In genomic region chr1:36552506-36552905, GRCm38 (mm10) we compare ENCODE assay signal across 30 mouse cellular contexts. TPM values are rescaled to one million over a fixed set of nuclear protein-coding genes. Genes with fewer than 3 reads are reported as not detected.
A peak's percentile ranks its signal among the peaks of the same experiment; 100 is the strongest.
DNase-seq lines count a peak whose midpoint lies in the region; ATAC-seq lines count a peak whose summit lies in the region.
"Had no signal": no experiment of that assay in that cellular context is flagged by ENCODE, and none has a peak within 500 bp of the region (broad histone marks: within the 10 kb centered on the region; RNA-seq: fewer than 3 reads in every experiment).

No protein-coding gene starts in this region.

- peak overlapping the region; percentile 38 for H3K27ac ChIP-seq in kidney, embryonic 15.5 days
- H3K27ac ChIP-seq: embryonic facial prominence, embryonic 12.5 days; heart, embryonic 10.5 days; hindbrain, embryonic 10.5 days; liver, embryonic 13.5 days; midbrain, embryonic 13.5 days; neural tube, embryonic 13.5 days had no signal

- DNase-seq in cerebellum, postnatal 4 days (ENCODE audit: low spot score in 2 of 2): no peak
- DNase-seq in kidney, postnatal 36 days: no peak
- DNase-seq in cerebellum, adult 11-12 months: peak; percentile 91
- peak; percentile 80 to 87 for DNase-seq in cerebellum, postnatal 10 days
- no peak for DNase-seq in adrenal gland, adult 18-20 months (ENCODE audit: low spot score in 2 of 2)
- DNase-seq: adrenal gland, postnatal 36 days; forebrain, postnatal 0 days; kidney, adult 18-20 months; kidney, postnatal 14 days; liver, embryonic 13.5 days; lung, embryonic 14.5 days; retina, postnatal 1 day; right cerebral cortex, postnatal 25 days; thymus, postnatal 25 days had no signal

- no peaks in the 10 kb centered on the region for H3K9me3 ChIP-seq in kidney, embryonic 15.5 days (replicated peaks)
- H3K9me3 ChIP-seq: embryonic facial prominence, embryonic 12.5 days; heart, embryonic 10.5 days; hindbrain, embryonic 10.5 days; liver, embryonic 13.5 days; midbrain, embryonic 13.5 days; neural tube, embryonic 13.5 days had no signal

- peaks cover 76% of the 10 kb centered on the region for H3K36me3 ChIP-seq in kidney, embryonic 15.5 days

- no peak overlapping the region for H3K4me2 ChIP-seq in kidney, embryonic 15.5 days
- H3K4me2 ChIP-seq: embryonic facial prominence, embryonic 12.5 days; liver, embryonic 13.5 days; lung, embryonic 14.5 days; midbrain, embryonic 13.5 days; neural tube, embryonic 13.5 days had no signal

- H3K9ac ChIP-seq in kidney, embryonic 15.5 days: 0 out of 2 replicates have a peak overlapping the region, but pooled peaks have one; percentile 9
- H3K9ac ChIP-seq: embryonic facial prominence, embryonic 12.5 days; forebrain, postnatal 0 days; liver, embryonic 13.5 days; lung, embryonic 14.5 days; midbrain, embryonic 13.5 days had no signal

- H3K27me3 ChIP-seq in kidney, embryonic 15.5 days: no peaks in the 10 kb centered on the region
- H3K27me3 ChIP-seq: embryonic facial prominence, embryonic 12.5 days; midbrain, embryonic 13.5 days; neural tube, embryonic 13.5 days had no signal

- ATAC-seq in cerebellum, adult (ENCODE audit: insufficient number of reproducible peaks, low FRiP score, low TSS enrichment): peak; percentile 7; the same call in 1 of the 2 replicates
- no peak for ATAC-seq in kidney, embryonic 15.5 days (replicated peaks; ENCODE audit: low FRiP score)
- no peak for ATAC-seq in megakaryocyte-erythroid progenitor cell, adult 5-6 weeks (replicated peaks; ENCODE audit: low FRiP score, low TSS enrichment, poor library complexity, severe bottlenecking)
- ATAC-seq: forebrain, postnatal 0 days; inflammation-experienced regulatory T-cells, adult 6 months; midbrain, embryonic 13.5 days had no signal

- WGBS in kidney, embryonic 15.5 days: 72% methylated on average over 16 of the region's 16 CpGs

- H3K4me1 ChIP-seq in kidney, embryonic 15.5 days: peaks cover 79% of the 10 kb centered on the region

- H3K4me3 ChIP-seq in kidney, embryonic 15.5 days (replicated peaks): no peak overlapping the region
- H3K4me3 ChIP-seq: embryonic facial prominence, embryonic 12.5 days; heart, embryonic 10.5 days; hindbrain, embryonic 10.5 days; liver, embryonic 13.5 days; midbrain, embryonic 13.5 days; myocyte; neural tube, embryonic 13.5 days had no signal

RNA-seq across cellular contexts. Expression of gene Ankrd39, which starts 5.3 kb away (rescaled TPM):
- 26.2 and 26.3 TPM in 2 replicates for polyA plus RNA-seq in kidney, embryonic 15.5 days (2015; fragmentation: Nextera tagmentation; extraction: Ambion mirVana)
- total RNA-seq in megakaryocyte-erythroid progenitor cell, adult 5-6 weeks (2014; fragmentation: Nextera tagmentation): 7.7 and 9.3 TPM in 2 replicates
- 3.1 and 4.0 TPM in 2 replicates for total RNA-seq in megakaryocyte-erythroid progenitor cell, adult 5-6 weeks (2017)
- 10 to 100 TPM; 11.0 to 11.1 TPM for total RNA-seq in adrenal gland, adult 18-20 months (2021)

RNA-seq across cellular contexts. Expression of gene Sema4c, which starts 5.6 kb away (rescaled TPM):
- polyA plus RNA-seq in kidney, embryonic 15.5 days (2015; fragmentation: Nextera tagmentation; extraction: Ambion mirVana): 19.3 and 23.3 TPM in 2 replicates
- total RNA-seq in megakaryocyte-erythroid progenitor cell, adult 5-6 weeks (2014; fragmentation: Nextera tagmentation): 0.17 and 1.6 TPM in 2 replicates
- total RNA-seq in megakaryocyte-erythroid progenitor cell, adult 5-6 weeks (2017): 0.50 and 0.70 TPM in 2 replicates
- total RNA-seq in adrenal gland, adult 18-20 months (2021): 10 to 100 TPM; 13.7 to 15.8 TPM

RNA-seq across cellular contexts. Expression of gene Gm42417, which starts 13.3 kb away (rescaled TPM):
- polyA plus RNA-seq in kidney, embryonic 15.5 days (2015; fragmentation: Nextera tagmentation; extraction: Ambion mirVana): 0.32 and 0.75 TPM in 2 replicates
- total RNA-seq in megakaryocyte-erythroid progenitor cell, adult 5-6 weeks (2014; fragmentation: Nextera tagmentation): 2.4 TPM in 1 of 2 replicates, not detected in the other
- total RNA-seq in megakaryocyte-erythroid progenitor cell, adult 5-6 weeks (2017): 0.61 TPM in 1 of 2 replicates, not detected in the other
- total RNA-seq in adrenal gland, adult 18-20 months (2021): not detected
- total RNA-seq: left cerebral cortex, postnatal 25 days; megakaryocyte, adult 5-6 weeks had no signal
- polyA plus RNA-seq: forebrain, embryonic 11.5 days; heart, postnatal 0 days; liver, embryonic 13.5 days; lung, embryonic 14.5 days; midbrain, embryonic 13.5 days; spleen, adult 2 months; stomach, embryonic 14.5 days had no signal

RNA-seq across cellular contexts. Expression of gene Ankrd23, which starts 15.8 kb away (rescaled TPM):
- polyA plus RNA-seq in kidney, embryonic 15.5 days (2015; fragmentation: Nextera tagmentation; extraction: Ambion mirVana): 21.8 and 22.1 TPM in 2 replicates
- 2.5 and 10.5 TPM in 2 replicates for total RNA-seq in megakaryocyte-erythroid progenitor cell, adult 5-6 weeks (2014; fragmentation: Nextera tagmentation)
- 0.30 and 8.3 TPM in 2 replicates for total RNA-seq in megakaryocyte-erythroid progenitor cell, adult 5-6 weeks (2017)
- 10 to 100 TPM; 10.3 to 10.6 TPM for total RNA-seq in adrenal gland, adult 18-20 months (2021)

RNA-seq across cellular contexts. Expression of gene Cnnm3, which starts 40.8 kb away (rescaled TPM):
- 3.7 and 4.0 TPM in 2 replicates for polyA plus RNA-seq in kidney, embryonic 15.5 days (2015; fragmentation: Nextera tagmentation; extraction: Ambion mirVana)
- 12.6 and 15.9 TPM in 2 replicates for total RNA-seq in megakaryocyte-erythroid progenitor cell, adult 5-6 weeks (2014; fragmentation: Nextera tagmentation)
- total RNA-seq in megakaryocyte-erythroid progenitor cell, adult 5-6 weeks (2017): 8.3 and 8.8 TPM in 2 replicates
- 10 to 100 TPM; 20.8 to 28.9 TPM for total RNA-seq in adrenal gland, adult 18-20 months (2021)

Comparison
In these comparisons a context has a peak if more than half of its experiments do, and no peak if none do; other contexts are left out.
1. DNase-seq: peak in cerebellum, adult 11-12 months (single experiment) and cerebellum, postnatal 10 days (2 of 2); none in cerebellum, postnatal 4 days (0 of 2), kidney, postnatal 36 days (0 of 2) and adrenal gland, adult 18-20 months (0 of 2).
2. RNA of gene Sema4c, which starts 5.6 kb away (total RNA-seq): 13.7 to 15.8 TPM in adrenal gland, adult 18-20 months; 0.17 to 1.6 TPM in megakaryocyte-erythroid progenitor cell, adult 5-6 weeks; every median in the first group is over 4 times any median in the second.